Mouse (Mus musculus) CD4-positive, CD25-positive, alpha-beta regulatory T cell, adult 4 months (primary cell): ENCODE results near the gene Aasdh. TPM values are rescaled to one million over a fixed set of nuclear protein-coding genes. Genes with fewer than 3 reads are reported as not detected.
A peak's percentile ranks its signal among the peaks of the same experiment; 100 is the strongest.
"Not testable (repeated sequence)": the region's sequence is repeated elsewhere in the genome, so short reads cannot be mapped to it uniquely, and the experiment has no call there.

ENCODE experiments used
- ATAC-seq: one replicate; pipeline ENCODE4 v1.8.0; 2017
- polyA plus RNA-seq, 2 experiments: library from polyadenylated mRNA; unstranded; fragments of 100-300 nt; shearing (Covaris generic); gene quantifications; one replicate each; pipeline ENCODE4 v1.2.1; 2017

The Aasdh gene
- polyA plus RNA-seq = 10 to 100 TPM; 17.2 to 24.9 TPM

DNA sequence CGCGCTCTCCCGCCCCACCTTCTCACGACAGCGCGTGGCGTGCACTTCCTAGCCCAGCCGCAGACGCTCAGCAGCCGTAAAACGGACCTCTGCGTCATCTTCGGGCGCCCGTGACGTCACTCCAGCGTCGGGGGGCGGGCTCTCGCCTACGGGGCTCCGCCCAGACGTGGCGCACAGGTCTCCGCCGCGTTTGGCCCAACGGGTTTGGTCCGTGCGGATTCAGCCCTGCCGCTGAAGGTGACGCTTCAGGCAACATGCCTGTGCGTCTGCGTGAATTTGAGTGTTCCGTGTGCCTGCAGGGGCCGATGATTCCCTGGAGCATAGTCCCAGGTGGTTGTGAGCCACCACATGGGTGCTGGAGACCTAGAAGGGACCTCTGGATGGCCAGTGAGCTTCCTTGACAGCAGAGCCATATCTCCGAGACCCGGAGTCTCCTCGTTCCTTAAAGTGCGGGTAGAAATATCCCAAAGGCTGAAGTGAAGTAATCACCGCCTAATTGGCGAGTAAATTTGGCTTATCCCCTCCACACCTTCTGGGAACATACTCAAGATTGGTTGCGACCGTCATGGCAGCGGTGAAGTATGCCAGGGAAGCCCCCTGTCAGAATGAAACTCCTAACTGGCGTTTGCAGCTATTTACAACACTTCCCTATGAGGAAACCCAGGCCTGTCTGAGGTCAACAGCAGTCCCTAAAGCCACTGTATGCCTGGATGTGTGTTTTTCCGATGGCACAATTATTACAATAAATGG, at the start of gene Aasdh:
Aasdh (minus strand) TSS at position 110 of the 750 bp plus-strand sequence.
- ATAC-seq = peak; percentile 92

DNA sequence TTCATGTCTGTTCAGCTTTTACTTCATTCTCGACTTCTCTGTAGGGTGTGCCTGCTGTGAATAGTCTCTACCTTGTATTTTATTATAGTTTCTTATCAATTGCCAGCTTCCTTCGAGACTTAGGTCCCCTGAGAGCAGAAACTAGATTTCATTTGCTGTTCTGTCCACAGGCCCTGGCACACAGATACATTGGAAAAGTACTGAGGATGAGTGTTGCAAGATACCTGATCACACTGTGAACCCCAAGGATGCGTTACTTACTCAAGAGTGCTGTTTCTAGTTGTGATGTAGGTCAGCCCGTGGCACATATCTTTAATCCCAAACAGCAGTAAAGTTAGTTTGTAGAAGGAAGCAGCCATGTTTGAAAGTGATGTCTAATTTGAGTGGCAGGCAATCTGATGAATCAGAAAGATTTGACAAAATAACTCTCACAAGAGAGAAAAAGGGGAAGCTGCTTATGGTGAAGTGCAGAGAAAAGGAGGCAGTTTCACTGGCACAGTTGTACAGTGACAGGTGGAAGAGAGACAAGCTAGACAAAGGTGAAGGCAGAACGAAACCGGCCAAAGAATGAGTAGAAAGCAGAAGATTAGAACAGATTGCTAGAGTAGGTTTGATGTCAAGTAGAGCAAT, 49.1 kb upstream of the Aasdh start:
- no peak for ATAC-seq

- no peak for ATAC-seq
Measured at GRCm38 (mm10) chr5:76953794-76954193, 48.5 kb upstream of the Aasdh start.

- no peak for ATAC-seq
Measured at GRCm38 (mm10) chr5:76952112-76953040, 47.1 kb upstream of the Aasdh start.

DNA sequence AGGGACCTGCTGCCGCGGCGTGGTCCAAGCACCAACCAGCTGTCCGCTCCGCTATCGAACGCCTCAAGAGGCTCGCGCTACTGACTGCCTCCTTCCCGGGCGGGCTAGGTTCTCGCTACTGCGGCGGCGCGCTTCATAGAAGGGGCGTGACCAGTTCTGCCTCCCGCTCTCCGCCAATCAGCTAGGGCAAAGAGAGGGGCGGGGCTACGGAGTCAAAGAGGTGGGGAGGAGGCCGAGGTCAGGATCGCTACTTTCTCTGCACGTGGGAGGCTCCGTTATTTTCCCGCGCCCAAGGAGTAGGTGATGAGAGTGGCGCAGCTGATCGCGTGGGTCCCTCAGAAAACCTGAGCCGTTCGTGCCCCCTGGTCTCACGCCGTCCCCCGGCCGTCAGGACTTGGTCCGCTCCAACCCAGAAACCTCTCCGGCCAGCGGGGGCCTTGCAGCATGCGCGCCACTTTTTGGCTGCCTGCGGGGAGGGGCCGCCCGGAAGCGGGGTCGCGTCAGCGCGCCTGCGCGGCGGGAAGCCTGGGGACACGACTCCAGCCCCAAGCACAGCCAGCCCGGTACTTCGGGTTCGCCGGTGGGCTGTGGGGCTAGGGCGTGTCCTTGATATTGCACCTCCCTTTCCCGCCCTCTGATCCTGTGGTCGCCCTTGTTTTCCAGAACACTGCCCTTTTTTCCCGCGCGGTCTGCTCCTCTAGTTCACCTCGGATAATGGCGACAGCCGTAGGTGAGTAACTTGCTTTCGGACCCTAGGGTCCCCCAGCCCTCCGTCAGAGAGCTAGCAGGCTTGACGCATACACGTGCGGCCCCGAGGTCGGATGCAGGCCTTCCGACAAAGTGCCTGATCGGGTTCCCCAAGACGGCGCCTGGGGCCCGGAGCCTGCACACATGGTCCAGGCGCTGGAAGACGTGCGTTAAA, 46.1 kb upstream of the Aasdh start, which contains the start of the genes Paics and Ppat:
Paics (plus strand) TSS at position 202 of the 922 bp plus-strand sequence.
Ppat (minus strand) TSS at position 473 of the 922 bp plus-strand sequence.
- ATAC-seq = peak; percentile 89

- ATAC-seq = peak; percentile 46
Measured at GRCm38 (mm10) chr5:76950343-76951105, 45.2 kb upstream of the Aasdh start.

GRCm38 (mm10) chr5:76947758-76948157, 42.4 kb upstream of the Aasdh start:
- no peak for ATAC-seq

- no peak for ATAC-seq
Measured at GRCm38 (mm10) chr5:76947142-76947541, 41.8 kb upstream of the Aasdh start.

GRCm38 (mm10) chr5:76945678-76946033, 40.3 kb upstream of the Aasdh start:
- no peak for ATAC-seq

GRCm38 (mm10) chr5:76944965-76945677, 39.8 kb upstream of the Aasdh start:
- no peak for ATAC-seq

- ATAC-seq = no peak
Measured at GRCm38 (mm10) chr5:76942505-76942904, 37.2 kb upstream of the Aasdh start.

DNA sequence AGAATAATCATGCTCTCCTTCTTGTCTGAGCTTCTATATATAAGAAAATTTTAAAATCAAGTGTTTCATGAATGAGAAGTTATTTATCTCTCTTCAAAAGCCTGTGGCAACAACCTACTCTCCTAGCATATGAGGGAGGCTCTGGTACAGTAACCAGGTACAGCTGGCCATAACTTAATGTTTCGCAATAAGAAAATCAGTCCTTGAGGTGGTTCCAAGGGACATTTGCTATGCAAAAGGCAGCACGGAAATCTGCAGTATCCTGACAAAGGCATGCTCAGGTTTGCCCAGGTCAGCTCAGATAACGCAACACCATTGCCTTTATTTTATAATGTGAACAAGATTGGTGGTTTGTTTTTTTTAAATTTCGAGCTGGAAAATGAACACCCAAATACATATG, 36.7 kb upstream of the Aasdh start:
- ATAC-seq = no peak

GRCm38 (mm10) chr5:76939717-76940116, 34.4 kb upstream of the Aasdh start:
- no peak for ATAC-seq

GRCm38 (mm10) chr5:76929180-76929877, 24.0 kb upstream of the Aasdh start:
- no peak for ATAC-seq

DNA sequence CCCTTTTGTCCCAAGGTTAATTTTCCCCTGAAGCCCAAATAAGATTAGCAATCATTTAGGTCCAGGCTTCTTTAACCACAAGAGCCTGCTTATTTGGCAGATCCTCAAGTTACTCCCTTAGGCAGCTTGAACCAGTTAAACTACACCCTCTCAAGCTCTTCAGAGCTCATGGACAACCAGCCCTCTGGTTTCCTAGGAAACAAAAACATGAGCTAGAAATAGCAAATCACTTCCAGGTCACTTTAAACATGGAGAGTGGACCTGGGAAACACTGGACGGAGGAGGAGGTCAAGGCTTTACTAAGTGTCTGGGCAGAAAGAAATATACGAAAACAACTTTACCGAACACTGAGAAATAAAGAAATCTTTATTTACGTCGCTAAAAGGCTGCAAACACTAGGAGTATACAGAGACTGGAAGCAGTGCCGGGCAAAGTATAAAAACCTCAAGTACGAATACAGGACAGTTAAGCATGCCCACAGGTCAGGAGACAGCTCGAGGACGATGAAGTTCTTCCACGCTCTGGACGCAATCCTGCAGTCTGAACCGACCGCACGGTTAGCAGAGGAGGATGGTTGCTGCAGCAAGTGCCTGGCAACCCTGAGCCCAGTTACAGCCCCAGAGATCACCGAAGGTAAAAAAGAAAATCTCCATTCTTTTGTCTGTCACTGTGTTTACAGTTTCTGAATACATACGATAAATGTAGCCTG, 23.0 kb upstream of the Aasdh start:
- ATAC-seq = no peak

DNA sequence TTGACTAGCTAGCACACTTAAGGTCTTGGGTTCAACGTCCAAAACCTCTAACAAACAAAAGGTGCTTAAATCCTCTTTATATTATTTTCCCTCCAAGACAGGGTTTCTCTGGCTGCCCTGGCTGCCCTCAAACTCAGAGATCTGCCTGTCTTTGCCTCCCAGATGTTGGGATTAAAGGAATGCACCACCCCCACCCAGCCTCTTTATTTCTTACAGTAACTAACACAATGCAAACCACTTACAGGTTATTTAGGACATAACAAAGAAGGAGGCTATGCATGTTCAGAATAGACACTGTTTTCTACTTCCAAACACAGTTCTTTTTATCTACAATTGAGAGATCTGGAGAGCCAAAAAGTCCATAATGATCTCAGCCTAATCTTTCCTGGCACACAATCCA, 19.0 kb upstream of the Aasdh start:
- ATAC-seq = no peak

DNA sequence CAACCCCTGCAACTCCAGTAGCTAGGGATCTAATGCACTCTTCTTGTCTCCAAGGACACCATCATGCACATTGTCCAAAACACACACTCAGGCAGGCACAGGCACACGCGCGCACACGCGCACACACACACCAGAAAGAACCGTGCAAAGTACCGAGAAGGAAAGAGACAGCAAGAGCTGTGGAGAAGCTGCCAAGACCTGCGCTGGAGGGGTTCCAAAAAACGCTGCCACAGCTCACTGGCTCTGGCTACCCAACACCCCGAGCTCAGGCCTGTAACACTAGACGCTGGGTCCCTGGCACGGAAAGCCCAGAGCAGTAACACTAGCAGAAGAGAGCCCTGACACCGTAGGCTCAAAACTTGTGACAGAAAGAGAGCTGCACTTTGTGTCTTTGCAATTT, 18.1 kb upstream of the Aasdh start:
- no peak for ATAC-seq

DNA sequence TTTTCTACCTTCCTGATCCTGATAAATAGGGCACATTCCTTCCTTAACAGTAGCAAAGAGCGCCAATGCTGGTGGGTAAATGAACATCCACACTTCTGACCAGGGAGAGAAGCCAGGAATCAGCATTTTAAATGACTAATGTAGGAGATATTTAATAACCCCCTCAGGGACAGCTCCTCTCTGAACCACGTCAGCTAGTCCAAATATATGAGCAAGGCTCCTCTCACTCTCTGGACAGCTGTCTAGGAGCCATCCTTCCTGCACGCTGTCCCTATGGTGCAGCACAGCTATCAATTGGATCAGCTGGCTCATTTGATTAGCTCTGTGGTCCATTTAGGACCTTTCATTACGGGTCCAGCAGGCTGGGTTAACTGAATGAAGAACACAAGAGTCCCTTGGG, 17.5 kb upstream of the Aasdh start:
- no peak for ATAC-seq

DNA sequence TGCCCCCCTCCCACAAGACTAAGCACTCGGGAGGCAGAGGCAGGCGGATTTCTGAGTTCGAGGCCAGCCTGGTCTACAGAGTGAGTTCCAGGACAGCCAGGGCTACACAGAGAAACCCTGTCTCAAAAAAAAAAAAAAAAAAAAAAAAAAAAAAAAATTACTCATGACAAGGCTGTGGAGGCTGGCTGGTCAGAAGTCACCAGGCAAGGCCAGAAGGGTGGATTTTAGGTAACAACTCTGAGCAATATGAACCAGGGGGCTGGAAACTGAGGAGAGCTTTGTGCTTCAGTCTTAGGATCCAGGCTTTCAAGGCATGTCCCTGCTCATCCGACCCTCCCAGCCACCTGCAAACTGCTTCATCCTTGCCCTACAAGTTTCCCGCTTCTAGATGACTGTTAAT, 7.2 kb upstream of the Aasdh start:
- ATAC-seq = not testable (repeated sequence)
